Mouse (Mus musculus) cerebellum, adult 2 months (tissue): ENCODE measurements around the gene Sox30.

ENCODE experiments used
- CTCF ChIP-seq: fragments of 200-500 bp; IDR thresholded peaks from 2 replicates; pipeline ENCODE4 v1.5.1; 2011; ENCODE audit warnings: low read depth, mild to moderate bottlenecking, control low read depth, low read length, moderate library complexity, borderline replicate concordance; ENCODE audit not compliant: insufficient read depth
- POLR2A ChIP-seq: fragments of 200-500 bp; IDR thresholded peaks from 2 replicates; pipeline ENCODE4 v1.6.1; 2011; ENCODE audit warnings: low read length, control low read depth, borderline replicate concordance; ENCODE audit not compliant: insufficient read depth

DNA sequence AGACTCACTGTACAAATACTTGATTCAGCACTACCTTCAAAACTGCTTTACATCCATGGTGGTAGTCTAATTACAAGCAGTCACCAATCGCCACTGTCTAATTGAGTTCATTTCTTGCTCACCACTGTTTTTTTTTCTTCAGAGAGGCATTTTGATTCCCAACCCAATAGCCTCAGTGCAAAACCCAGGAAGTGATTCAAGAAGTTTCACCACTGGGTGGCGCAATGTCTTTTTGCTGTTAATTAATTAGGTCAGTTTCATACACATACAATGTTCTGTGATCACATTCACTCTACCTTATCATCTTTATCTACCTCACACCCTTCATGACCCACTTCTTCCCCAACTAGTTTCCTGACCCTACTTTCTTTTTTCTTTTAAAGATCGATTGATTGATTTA, 20.5 kb upstream of the Sox30 start:
- TF ChIP-seq CTCF = no peak
- no peak for TF ChIP-seq POLR2A
